Mouse (Mus musculus) liver, embryonic 14.5 days (tissue): Measurements from ENCODE around the gene Shoc2. TPM values are rescaled to one million over a fixed set of nuclear protein-coding genes. Genes with fewer than 3 reads are reported as not detected.
"Not testable (repeated sequence)": the region's sequence is repeated elsewhere in the genome, so short reads cannot be mapped to it uniquely, and the experiment has no call there.

Source experiments
- ATAC-seq: fragments of 200-750 bp; cut with Nextera tagmentation; 2 replicates; pipeline ENCODE4 v1.8.0; 2017; ENCODE audit warnings: moderate number of reproducible peaks, mild to moderate bottlenecking, moderate library complexity; ENCODE audit not compliant: insufficient read depth
- DNase-seq, 3 experiments: peaks; one replicate each; pipeline ENCODE4 v3.0.0-alpha.2; 2012 to 2013; ENCODE audit warnings: low read depth in 3 of 3, low spot score in 3 of 3
- H3K27ac ChIP-seq: fragments of 300-500 bp; sonication (generic); 2 replicates; pipeline ENCODE4 v1.5.1; 2014; ENCODE audit warnings: moderate library complexity, mild to moderate bottlenecking, control low read depth, inconsistent platforms
- H3K27me3 ChIP-seq: fragments of 300-500 bp; sonication (generic); 2 replicates; pipeline ENCODE4 v1.6.1; 2014; ENCODE audit warnings: mild to moderate bottlenecking, low read length, moderate library complexity; ENCODE audit not compliant: control insufficient read depth, insufficient read depth
- H3K36me3 ChIP-seq: fragments of 300-500 bp; sonication (generic); replicated peaks from 2 replicates; pipeline ENCODE4 v1.6.1; 2014; ENCODE audit warnings: low read depth; ENCODE audit not compliant: control insufficient read depth, insufficient read depth
- H3K4me1 ChIP-seq, 2 experiments: fragments of 200-500 bp in 1 of 2; fragments of 300-500 bp in 1 of 2; sonication (generic) in 1 of 2; replicated peaks; 2 replicates each; pipeline ENCODE4 v1.6.1; 2012 to 2014; ENCODE audit warnings: antibody characterized with exemption in 1 of 2, inconsistent platforms in 1 of 2, low read length in 1 of 2; ENCODE audit not compliant: control insufficient read depth in 2 of 2, insufficient read depth in 2 of 2
- H3K4me2 ChIP-seq: fragments of 300-500 bp; sonication (generic); 2 replicates; pipeline ENCODE4 v1.6.1; 2014; ENCODE audit warnings: low read depth, mild to moderate bottlenecking, control low read depth, moderate library complexity
- H3K4me3 ChIP-seq, 2 experiments: fragments of 200-500 bp in 1 of 2; fragments of 300-500 bp in 1 of 2; sonication (generic) in 1 of 2; 2 replicates each; pipeline ENCODE4 v1.5.1; 2012 to 2014; ENCODE audit warnings: low read depth in 2 of 2, low read length in 2 of 2, mild to moderate bottlenecking in 2 of 2, control low read depth in 1 of 2, inconsistent platforms in 1 of 2, moderate library complexity in 1 of 2; ENCODE audit not compliant: insufficient read depth in 1 of 2
- H3K9ac ChIP-seq: fragments of 300-500 bp; sonication (generic); replicated peaks from 2 replicates; pipeline ENCODE4 v1.6.1; 2014; ENCODE audit warnings: mild to moderate bottlenecking, control low read depth, moderate library complexity
- H3K9me3 ChIP-seq: fragments of 300-500 bp; sonication (generic); 2 replicates; pipeline ENCODE4 v1.6.1; 2016; ENCODE audit warnings: low read length, mixed read lengths; ENCODE audit not compliant: control insufficient read depth
- CTCF ChIP-seq: IDR thresholded peaks from 2 replicates; pipeline ENCODE4 v1.5.1; 2016; ENCODE audit warnings: antibody characterized with exemption, low read depth, control low read depth
- EP300 ChIP-seq: IDR thresholded peaks from 2 replicates; pipeline ENCODE4 v1.6.1; 2016; ENCODE audit warnings: antibody characterized with exemption, low read depth
- WGBS: fragments of 180-500 bp; shearing (Covaris S2); extraction: QIAGEN DNeasy Blood & Tissue Kit; methylation state at CpG from one replicate; pipeline ENCODE4 v1.1.7; 2014; ENCODE audit not compliant: insufficient replicate concordance; 5-methylcytosine and 5-hydroxymethylcytosine counted together
- polyA plus RNA-seq, 2 experiments: library from polyadenylated mRNA; depleted of rRNA in 1 of 2; stranded (reverse) in 1 of 2; unstranded in 1 of 2; fragments of >200 nt; fragmentation: Nextera tagmentation in 1 of 2; extraction: Ambion mirVana in 1 of 2; gene quantifications; 2 replicates each; pipeline versions ENCODE4 v1.2.1 to v1.2.3; 2012 to 2014

Gene Shoc2
- polyA plus RNA-seq, 2 experiments, result 9.8 to 18.9 TPM

DNA sequence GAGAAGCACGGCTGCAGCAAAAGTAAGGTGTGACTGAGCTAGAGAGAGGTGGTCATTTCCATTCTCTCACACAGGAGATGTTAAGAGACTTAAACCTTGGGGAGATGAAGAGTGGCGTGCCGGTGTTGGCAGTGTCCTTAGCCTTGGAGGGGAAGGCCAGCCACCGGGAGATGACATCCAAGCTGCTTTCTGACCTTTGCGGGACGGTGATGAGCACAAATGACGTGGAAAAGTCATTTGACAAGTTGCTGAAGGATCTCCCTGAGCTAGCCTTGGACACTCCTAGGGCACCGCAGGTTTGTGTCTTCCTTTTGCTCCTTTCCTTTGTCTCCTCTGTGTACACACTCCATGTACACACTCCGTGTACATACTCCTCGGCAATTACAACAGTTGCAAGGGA lies 24.6 kb upstream of the Shoc2 start:
- WGBS, result 79% methylated on average over 10 of the region's 10 CpGs
- H3K36me3 ChIP-seq, result peaks cover 4% of the 10 kb centered on the region; the same call in 1 of the 2 replicates
- TF ChIP-seq CTCF (no peak), EP300 (no peak)

DNA sequence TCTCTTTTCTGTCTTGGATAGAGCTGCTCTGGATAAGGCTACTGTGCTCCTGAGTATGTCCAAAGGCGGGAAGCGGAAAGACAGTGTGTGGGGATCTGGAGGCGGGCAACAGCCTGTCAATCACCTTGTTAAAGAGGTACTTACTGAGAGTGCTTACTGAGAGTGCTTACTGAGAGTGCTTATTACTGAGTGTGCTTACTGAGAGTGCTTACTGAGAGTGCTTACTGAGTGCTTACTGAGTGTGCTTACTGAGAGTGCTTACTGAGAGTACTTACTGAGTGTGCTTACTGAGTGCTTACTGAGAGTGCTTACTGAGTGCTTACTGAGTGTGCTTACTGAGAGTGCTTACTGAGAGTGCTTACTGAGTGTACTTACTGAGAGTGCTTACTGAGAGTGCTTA lies 22.1 kb upstream of the Shoc2 start:
- not testable (repeated sequence) for H3K9ac ChIP-seq, DNase-seq, H3K4me1 ChIP-seq, ATAC-seq, H3K9me3 ChIP-seq, H3K4me3 ChIP-seq, H3K27me3 ChIP-seq, H3K4me2 ChIP-seq, H3K36me3 ChIP-seq, H3K27ac ChIP-seq
- 80% methylated on average over 3 of the region's 3 CpGs for WGBS

More for the DNA sequence above, 24.6 kb upstream of the Shoc2 start:
- no peak overlapping the region for H3K4me2 ChIP-seq
- no peaks in the 10 kb centered on the region for H3K27me3 ChIP-seq
- H3K4me3 ChIP-seq, result no peak overlapping the region
- H3K9me3 ChIP-seq, result no peaks in the 10 kb centered on the region
- no peak overlapping the region for H3K9ac ChIP-seq
- no peak overlapping the region for H3K27ac ChIP-seq
- no peaks in the 10 kb centered on the region for H3K4me1 ChIP-seq
- DNase-seq (no peak), ATAC-seq (no peak)

DNA sequence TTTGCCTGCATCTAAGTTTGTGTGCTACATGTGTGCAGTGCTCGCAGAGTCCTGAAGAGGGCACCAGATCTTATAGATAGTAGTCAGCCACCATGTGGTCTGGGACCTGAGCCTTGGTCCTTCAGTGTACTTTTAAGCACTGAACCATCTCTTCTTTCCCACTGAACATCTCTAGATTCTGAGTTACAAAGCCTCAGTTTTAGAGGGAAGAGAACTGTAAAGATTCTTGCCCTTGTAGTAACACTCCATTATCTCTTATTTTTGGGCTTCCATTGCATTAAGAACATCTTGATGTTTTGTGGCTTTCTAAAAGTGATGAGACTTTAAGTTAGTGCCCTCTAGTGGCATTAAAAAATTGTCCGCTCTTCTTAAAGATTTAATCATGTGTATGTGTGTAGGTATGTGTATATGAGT lies 18.8 kb upstream of the Shoc2 start:
- no peak overlapping the region for H3K27ac ChIP-seq
- H3K4me3 ChIP-seq, result no peak overlapping the region
- no peak overlapping the region for H3K9ac ChIP-seq
- peak; percentile 23; the same call in 1 of the 2 replicates for ATAC-seq
- H3K9me3 ChIP-seq, result no peaks in the 10 kb centered on the region
- no peaks in the 10 kb centered on the region for H3K27me3 ChIP-seq
- 73% methylated on average over 2 of the region's 2 CpGs for WGBS
- H3K36me3 ChIP-seq, result peaks cover 6% of the 10 kb centered on the region
- DNase-seq, result peak in 2 of 3 experiments; percentile 37 to 55
- TF ChIP-seq CTCF, result peak; percentile 58
- no peak for TF ChIP-seq EP300
- H3K4me1 ChIP-seq, result 0 out of 4 replicates have a peak, but pooled peaks cover 0 to 1% of the 10 kb centered on the region in 2 experiments
- no peak overlapping the region for H3K4me2 ChIP-seq

DNA sequence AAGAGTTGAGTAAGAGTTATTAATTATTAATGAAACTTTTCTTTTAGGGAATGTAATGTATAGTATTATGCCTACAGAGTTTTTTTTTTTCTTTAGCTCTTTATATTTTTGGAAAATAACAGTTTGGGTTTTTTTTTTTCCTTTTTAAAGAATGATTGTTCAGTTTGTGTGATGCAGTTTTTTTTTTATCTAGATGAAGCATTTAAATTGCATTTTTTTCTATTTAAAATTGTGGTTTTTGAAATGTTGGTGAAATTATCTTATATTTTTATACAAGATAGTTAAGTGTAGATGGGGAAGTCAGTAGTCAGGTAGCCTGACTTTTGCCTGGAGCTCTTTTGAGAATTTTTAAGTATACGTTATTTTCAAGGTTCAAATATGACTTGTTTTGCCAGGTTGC lies 17.4 kb upstream of the Shoc2 start:
- ATAC-seq, result no peak
- WGBS, result 76% methylated on average over 1 of the region's 1 CpGs

DNA sequence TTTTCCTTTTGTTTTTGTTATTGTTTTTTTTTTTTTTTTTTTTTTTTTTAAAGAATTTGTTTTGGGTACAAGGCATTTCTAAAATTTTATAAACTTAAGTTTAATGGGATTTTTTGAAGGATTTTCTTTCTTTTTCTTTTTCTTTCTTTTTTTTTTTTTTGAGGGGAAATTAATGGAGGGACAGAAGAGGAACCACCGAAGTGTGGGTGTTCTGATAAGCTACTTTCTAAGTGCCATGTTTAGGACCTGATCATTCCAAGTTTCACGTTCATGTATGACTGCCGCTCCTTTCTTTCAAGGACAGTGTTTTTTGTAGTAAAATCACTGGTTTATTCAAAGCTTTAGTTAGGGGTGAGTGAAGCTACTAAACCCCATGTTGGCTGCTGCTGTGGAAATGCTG lies 14.9 kb upstream of the Shoc2 start:
- H3K36me3 ChIP-seq, result peaks cover 5% of the 10 kb centered on the region
- TF ChIP-seq CTCF (no peak), EP300 (no peak)
- H3K9ac ChIP-seq, result no peak overlapping the region
- H3K27ac ChIP-seq, result no peak overlapping the region
- no peaks in the 10 kb centered on the region for H3K9me3 ChIP-seq
- no peak overlapping the region for H3K4me3 ChIP-seq
- WGBS, result 25% methylated on average over 3 of the region's 3 CpGs
- H3K4me1 ChIP-seq, result 0 out of 4 replicates have a peak, but pooled peaks cover 0 to 1% of the 10 kb centered on the region in 2 experiments
- no peaks in the 10 kb centered on the region for H3K27me3 ChIP-seq
- ATAC-seq (no peak), DNase-seq (no peak)
- no peak overlapping the region for H3K4me2 ChIP-seq

More for the DNA sequence above, 17.4 kb upstream of the Shoc2 start:
- no peak overlapping the region for H3K4me2 ChIP-seq
- H3K27me3 ChIP-seq, result no peaks in the 10 kb centered on the region
- no peaks in the 10 kb centered on the region for H3K9me3 ChIP-seq
- H3K4me3 ChIP-seq, result no peak overlapping the region
- H3K36me3 ChIP-seq, result peaks cover 6% of the 10 kb centered on the region
- H3K9ac ChIP-seq, result no peak overlapping the region
- TF ChIP-seq CTCF (no peak), EP300 (no peak)
- 0 out of 4 replicates have a peak, but pooled peaks cover 0 to 1% of the 10 kb centered on the region in 2 experiments for H3K4me1 ChIP-seq
- no peak for DNase-seq
- H3K27ac ChIP-seq, result no peak overlapping the region
